Mouse (Mus musculus) testis, adult 2 months (tissue): ENCODE data around the gene Rtp3.

ENCODE experiments used
- CTCF ChIP-seq: fragments of 200-500 bp; IDR thresholded peaks from 2 replicates; pipeline ENCODE4 v1.5.1; 2012; ENCODE audit warnings: low read depth, mild to moderate bottlenecking, inconsistent platforms, low read length, moderate library complexity; ENCODE audit not compliant: control insufficient read depth, insufficient read depth, insufficient replicate concordance
- POLR2A ChIP-seq: fragments of 200-500 bp; IDR thresholded peaks from 2 replicates; pipeline ENCODE4 v1.6.1; 2012; ENCODE audit warnings: low read depth, mild to moderate bottlenecking, inconsistent platforms, low read length, moderate library complexity; ENCODE audit not compliant: control insufficient read depth

DNA sequence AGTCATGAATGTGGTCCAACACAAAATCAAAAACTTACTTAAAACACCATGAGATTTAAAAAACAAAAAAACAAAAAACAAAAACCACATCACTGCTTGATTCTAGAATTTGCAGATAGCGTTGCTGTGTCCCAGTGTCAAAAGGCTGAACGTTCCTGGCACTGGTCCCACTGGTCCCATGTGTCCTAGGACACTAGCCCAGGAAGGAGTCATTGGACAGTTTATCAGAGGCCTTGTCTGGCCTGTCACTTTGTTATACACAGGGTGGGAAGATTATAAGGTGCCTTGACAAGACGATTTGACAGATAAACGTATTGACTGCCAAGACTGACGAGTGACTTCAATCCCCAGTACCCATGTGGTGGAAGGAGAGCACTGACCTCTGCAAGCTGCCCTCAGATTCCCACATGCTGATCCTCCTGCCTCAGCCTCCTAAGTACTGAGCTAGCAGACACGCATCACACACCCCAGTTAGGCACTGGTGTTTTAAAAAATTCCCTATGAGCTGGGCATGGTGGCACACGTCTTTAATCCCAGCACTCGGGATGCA, 26.7 kb downstream of the Rtp3 start:
- TF ChIP-seq CTCF, result no peak
- no peak for TF ChIP-seq POLR2A
